Mouse (Mus musculus) spleen, adult 2 months (tissue): ENCODE data around the gene Gm38392.

Experiments
- CTCF ChIP-seq: fragments of 200-500 bp; IDR thresholded peaks from 2 replicates; pipeline ENCODE4 v1.5.1; 2011; ENCODE audit warnings: mild to moderate bottlenecking, inconsistent platforms; ENCODE audit not compliant: insufficient read depth, insufficient read length, insufficient replicate concordance; ENCODE audit errors: extremely low read depth
- POLR2A ChIP-seq: fragments of 200-500 bp; IDR thresholded peaks from 2 replicates; pipeline ENCODE4 v1.6.1; 2011; ENCODE audit warnings: low read depth, low read length, inconsistent platforms

GRCm38 (mm10) chr3:88324951-88325405 lies 38.0 kb upstream of the Gm38392 start, which contains the start of gene Glmp:
- no peak for TF ChIP-seq CTCF
- TF ChIP-seq POLR2A: no peak; the same call in 1 of the 2 replicates
